Mouse (Mus musculus) heart, embryonic 11.5 days (tissue): ENCODE data around the gene Gpatch2. TPM values are rescaled to one million over a fixed set of nuclear protein-coding genes. Genes with fewer than 3 reads are reported as not detected.

Experiments
- ATAC-seq: fragments of 200-750 bp; cut with Nextera tagmentation; replicated peaks from 2 replicates; pipeline ENCODE4 v1.8.0; 2017; ENCODE audit warnings: moderate library complexity; ENCODE audit not compliant: insufficient number of reproducible peaks, low FRiP score, low TSS enrichment
- H3K27ac ChIP-seq: fragments of 300-500 bp; sonication (generic); 2 replicates; pipeline ENCODE4 v1.5.1; 2014; ENCODE audit warnings: mild to moderate bottlenecking, low read depth, low read length
- H3K27me3 ChIP-seq: fragments of 300-500 bp; sonication (generic); 2 replicates; pipeline ENCODE4 v1.6.1; 2014; ENCODE audit warnings: mild to moderate bottlenecking, low read length, mixed read lengths; ENCODE audit not compliant: control insufficient read depth, insufficient read depth
- H3K36me3 ChIP-seq: fragments of 300-500 bp; sonication (generic); 2 replicates; pipeline ENCODE4 v1.6.1; 2014; ENCODE audit warnings: mild to moderate bottlenecking, low read length, moderate library complexity, mixed read lengths; ENCODE audit not compliant: control insufficient read depth, insufficient read depth
- H3K4me1 ChIP-seq: fragments of 300-500 bp; sonication (generic); 2 replicates; pipeline ENCODE4 v1.6.1; 2014; ENCODE audit warnings: low read length; ENCODE audit not compliant: control insufficient read depth, insufficient read depth
- H3K4me2 ChIP-seq: fragments of 300-500 bp; sonication (generic); 2 replicates; pipeline ENCODE4 v1.6.1; 2014; ENCODE audit warnings: mild to moderate bottlenecking, moderate library complexity
- H3K4me3 ChIP-seq: fragments of 300-500 bp; sonication (generic); 2 replicates; pipeline ENCODE4 v1.5.1; 2014; ENCODE audit warnings: low read depth, low read length
- H3K9ac ChIP-seq: fragments of 300-500 bp; sonication (generic); 2 replicates; pipeline ENCODE4 v1.6.1; 2014; ENCODE audit warnings: mild to moderate bottlenecking, low read depth, low read length, moderate library complexity
- H3K9me3 ChIP-seq: fragments of 300-500 bp; sonication (generic); replicated peaks from 2 replicates; pipeline ENCODE4 v1.6.1; 2016; ENCODE audit warnings: low read length; ENCODE audit not compliant: control insufficient read depth
- WGBS: fragments of 180-500 bp; shearing (Covaris S2); extraction: QIAGEN DNeasy Blood & Tissue Kit; methylation state at CpG from one replicate; pipeline ENCODE4 v1.1.7; 2014; ENCODE audit not compliant: insufficient replicate concordance; 5-methylcytosine and 5-hydroxymethylcytosine counted together
- polyA plus RNA-seq: library from polyadenylated mRNA; unstranded; fragments of >200 nt; fragmentation: Nextera tagmentation; extraction: Ambion mirVana; gene quantifications from 2 replicates; pipeline ENCODE4 v1.2.1, GENCODE M21; 2014

Gpatch2 gene
- polyA plus RNA-seq, 1 experiment from 2014 or later = 17.0 TPM

DNA sequence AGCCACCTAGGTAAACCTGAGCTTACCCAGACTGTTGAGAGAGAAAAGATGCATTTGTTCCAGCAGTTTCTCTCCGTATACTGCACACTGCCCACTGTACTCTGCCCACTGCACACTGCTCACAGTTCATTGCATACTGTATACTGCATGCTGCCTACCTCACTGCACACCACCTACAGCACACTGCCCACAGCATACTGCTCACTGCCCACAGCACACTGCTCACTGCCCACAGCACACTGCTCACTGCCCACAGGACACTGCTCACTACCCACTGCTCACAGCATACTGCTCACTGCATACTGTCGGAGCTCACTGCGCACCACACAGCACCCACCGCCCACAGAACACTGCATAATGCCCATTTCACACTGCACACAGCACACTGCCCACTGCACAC is 159.1 kb downstream of the Gpatch2 start:
- H3K4me1 ChIP-seq = peaks cover 2% of the 10 kb centered on the region; the same call in 1 of the 2 replicates
- WGBS = 96% methylated on average over 4 of the region's 4 CpGs
- H3K27me3 ChIP-seq = no peaks in the 10 kb centered on the region
- H3K9me3 ChIP-seq = no peaks in the 10 kb centered on the region
- ATAC-seq = no peak
- H3K36me3 ChIP-seq = no peaks in the 10 kb centered on the region
- no peak overlapping the region for H3K27ac ChIP-seq
- no peak overlapping the region for H3K4me3 ChIP-seq
- H3K4me2 ChIP-seq = no peak overlapping the region
- no peak overlapping the region for H3K9ac ChIP-seq

DNA sequence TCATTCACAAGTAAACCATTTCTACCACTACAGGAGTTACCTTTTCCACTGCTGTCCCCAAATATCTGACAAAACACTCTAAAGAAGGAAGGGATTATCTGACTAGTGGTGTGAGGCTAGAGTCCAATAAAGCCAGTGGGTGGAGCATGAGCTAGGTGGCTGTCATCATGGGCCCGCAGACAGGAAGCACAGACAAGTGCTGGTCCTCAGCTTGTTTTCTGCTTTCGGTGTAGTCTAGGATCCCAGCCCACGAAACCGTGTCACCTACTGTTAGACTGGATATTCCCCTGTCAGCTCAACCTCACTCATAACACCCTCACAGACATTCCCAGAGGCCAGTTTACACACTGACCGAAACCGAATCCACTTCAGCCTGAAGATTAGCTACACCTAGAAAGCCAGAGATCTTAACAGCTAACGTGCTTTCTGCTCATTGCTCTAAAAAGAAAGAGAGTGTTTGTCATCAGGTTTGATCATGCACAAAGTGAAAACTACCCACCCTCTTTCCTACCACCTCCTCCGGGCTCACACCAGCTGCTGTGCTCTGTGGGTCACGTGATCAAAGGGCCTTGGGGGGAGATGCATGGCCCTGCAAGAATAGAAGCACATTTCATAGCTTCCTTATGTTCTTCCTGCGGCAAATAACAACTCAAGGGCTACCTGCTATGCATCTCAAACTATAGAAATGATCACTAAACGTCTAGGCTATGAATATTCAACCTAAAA is 161.8 kb downstream of the Gpatch2 start:
- Histone ChIP-seq H3K27me3 (no peaks in the 10 kb centered on the region), H3K9ac (no peak overlapping the region), H3K4me3 (no peak overlapping the region), H3K9me3 (no peaks in the 10 kb centered on the region), H3K4me2 (no peak overlapping the region), H3K27ac (no peak overlapping the region), H3K36me3 (no peaks in the 10 kb centered on the region), H3K4me1 (peaks cover 2% of the 10 kb centered on the region; the same call in 1 of the 2 replicates)
- 63% methylated on average over 11 of the region's 11 CpGs for WGBS
- no peak for ATAC-seq

DNA sequence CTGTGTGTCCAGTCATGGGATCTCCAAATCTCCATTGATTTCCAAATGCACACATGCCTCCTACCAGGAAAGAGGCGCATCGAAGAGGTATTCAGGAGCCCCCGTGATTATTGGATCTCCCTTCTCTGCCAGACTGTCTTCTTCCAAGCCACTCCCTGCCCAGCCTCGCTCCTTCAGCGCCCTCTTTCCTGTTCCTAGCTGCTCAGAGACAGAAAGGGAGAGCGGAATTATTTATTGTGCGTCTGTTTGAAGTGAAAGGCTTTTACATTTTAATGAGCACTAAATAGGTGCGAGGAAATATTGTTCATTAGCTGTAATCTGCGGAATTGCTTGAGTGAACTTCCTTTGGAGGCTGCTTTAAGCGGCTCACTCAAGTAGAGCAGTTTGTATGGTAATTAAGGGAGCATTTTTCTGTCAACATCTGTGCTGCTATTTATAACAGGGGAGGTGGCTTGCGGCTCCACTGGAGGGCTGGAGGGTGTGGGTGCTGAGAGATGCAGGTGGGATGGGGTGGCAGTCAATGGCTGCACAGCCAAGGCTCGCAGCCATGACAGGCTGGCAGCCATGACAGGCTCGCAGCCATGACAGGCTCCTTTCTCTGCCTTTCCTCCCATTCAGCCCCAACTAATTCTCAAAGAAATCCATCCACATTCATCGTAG is 162.7 kb downstream of the Gpatch2 start:
- Histone ChIP-seq H3K27me3 (no peaks in the 10 kb centered on the region), H3K36me3 (no peaks in the 10 kb centered on the region), H3K4me2 (no peak overlapping the region), H3K9me3 (no peaks in the 10 kb centered on the region), H3K9ac (no peak overlapping the region), H3K27ac (no peak overlapping the region), H3K4me3 (no peak overlapping the region), H3K4me1 (peaks cover 2% of the 10 kb centered on the region; the same call in 1 of the 2 replicates)
- 71% methylated on average over 14 of the region's 14 CpGs for WGBS
- no peak for ATAC-seq

DNA sequence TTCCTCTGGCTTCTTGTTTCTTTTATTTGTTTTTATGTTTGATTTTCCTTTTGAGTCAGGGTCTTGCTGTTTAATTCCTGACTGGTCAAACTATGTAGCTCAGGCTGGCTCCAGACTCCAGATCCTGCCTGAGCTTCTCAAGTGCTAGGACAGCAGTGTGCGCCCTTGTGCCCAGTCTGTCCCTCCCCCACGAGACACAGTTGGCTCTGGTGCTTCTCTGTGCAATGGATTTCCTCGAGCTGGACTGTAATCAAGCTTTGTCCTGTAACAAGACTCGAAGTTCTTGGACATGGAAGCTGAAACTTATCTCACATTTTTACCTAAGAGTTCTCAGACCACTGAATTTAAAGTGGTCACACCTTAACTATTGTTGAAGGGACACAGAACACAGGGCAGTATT is 174.2 kb downstream of the Gpatch2 start:
- 61% methylated on average over 4 of the region's 4 CpGs for WGBS

DNA sequence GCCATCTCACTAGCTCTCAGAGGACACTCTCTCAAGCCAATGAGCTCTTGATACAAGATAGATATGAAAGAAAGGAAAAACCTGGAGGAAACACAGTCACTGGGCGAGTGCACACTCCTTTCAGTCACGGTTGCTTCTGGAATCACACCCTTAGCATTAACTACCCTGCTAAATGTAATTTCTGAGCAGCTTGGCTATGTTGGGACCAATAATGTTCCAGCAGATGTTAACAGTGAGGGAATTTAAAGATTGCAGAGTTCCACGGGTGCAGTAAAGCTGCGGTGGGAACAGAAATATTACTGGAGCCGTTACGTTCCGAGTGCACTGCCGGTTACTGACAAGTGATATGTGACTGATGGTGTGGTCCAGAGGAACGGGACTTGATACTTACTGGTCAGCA is 185.5 kb downstream of the Gpatch2 start:
- Histone ChIP-seq H3K36me3 (no peaks in the 10 kb centered on the region), H3K27me3 (no peaks in the 10 kb centered on the region), H3K27ac (no peak overlapping the region), H3K9ac (no peak overlapping the region), H3K9me3 (no peaks in the 10 kb centered on the region), H3K4me2 (no peak overlapping the region), H3K4me1 (no peaks in the 10 kb centered on the region), H3K4me3 (no peak overlapping the region)
- no peak for ATAC-seq
- WGBS = 84% methylated on average over 9 of the region's 9 CpGs

More for the DNA sequence above, 174.2 kb downstream of the Gpatch2 start:
- Histone ChIP-seq H3K4me2 (no peak overlapping the region), H3K4me1 (no peaks in the 10 kb centered on the region), H3K36me3 (no peaks in the 10 kb centered on the region), H3K9me3 (peaks cover 5% of the 10 kb centered on the region; the same call in 1 of the 2 replicates), H3K27me3 (no peaks in the 10 kb centered on the region), H3K4me3 (no peak overlapping the region), H3K9ac (no peak overlapping the region), H3K27ac (no peak overlapping the region)
- no peak for ATAC-seq

Other genes starting within 250 kb of the Gpatch2 start
- gene D1Pas1, start 248.1 kb upstream of the Gpatch2 start, polyA plus RNA-seq = 0.21 and 0.58 TPM in 2 replicates
- gene Spata17, start within 50 bp of the Gpatch2 start, polyA plus RNA-seq = 0.72 and 1.5 TPM in 2 replicates